Mouse (Mus musculus): Measurements from ENCODE around the gene Rab3a. TPM values are rescaled to one million over a fixed set of nuclear protein-coding genes. Genes with fewer than 3 reads are reported as not detected.

Rab3a gene
- polyA plus RNA-seq, 1 experiment from 2014 or later: 561 TPM

GRCm38 (mm10) chr8:70798281-70798680 is 43.8 kb downstream of the Rab3a start:
- WGBS: 8% methylated on average over 15 of the region's 15 CpGs
- ATAC-seq (ENCODE audit: low FRiP score, low read depth): no peak
- Histone ChIP-seq H3K4me1 (replicated peaks) (peaks cover 33% of the 10 kb centered on the region), H3K4me2 (peak overlapping the region; percentile 97), H3K36me3 (no peaks in the 10 kb centered on the region), H3K27me3 (peaks cover 28% of the 10 kb centered on the region), H3K27ac (replicated peaks) (no peak overlapping the region), H3K9ac (no peak overlapping the region), H3K9me3 (no peaks in the 10 kb centered on the region), H3K4me3 (peak overlapping the region; percentile 67)

- Histone ChIP-seq H3K27ac (replicated peaks) (no peak overlapping the region), H3K9me3 (no peaks in the 10 kb centered on the region), H3K27me3 (peaks cover 45% of the 10 kb centered on the region), H3K4me1 (replicated peaks) (peaks cover 42% of the 10 kb centered on the region), H3K9ac (no peak overlapping the region), H3K4me3 (no peak overlapping the region), H3K36me3 (no peaks in the 10 kb centered on the region), H3K4me2 (no peak overlapping the region)
- ATAC-seq (ENCODE audit: low FRiP score, low read depth): no peak
- WGBS: 46% methylated on average over 10 of the region's 10 CpGs
Observed at GRCm38 (mm10) chr8:70800648-70801047, 46.2 kb downstream of the Rab3a start.

- no peak for ATAC-seq (ENCODE audit: low FRiP score, low read depth)
- Histone ChIP-seq H3K27ac (replicated peaks) (no peak overlapping the region), H3K9me3 (no peaks in the 10 kb centered on the region), H3K27me3 (peaks cover 49% of the 10 kb centered on the region), H3K4me1 (replicated peaks) (peaks cover 37% of the 10 kb centered on the region), H3K36me3 (no peaks in the 10 kb centered on the region), H3K9ac (no peak overlapping the region), H3K4me3 (no peak overlapping the region), H3K4me2 (no peak overlapping the region)
- 23% methylated on average over 15 of the region's 15 CpGs for WGBS
Observed at GRCm38 (mm10) chr8:70801156-70801555, 46.7 kb downstream of the Rab3a start.

- H3K4me1 ChIP-seq (replicated peaks): peaks cover 31% of the 10 kb centered on the region
- H3K27ac ChIP-seq (replicated peaks): no peak overlapping the region
- no peaks in the 10 kb centered on the region for H3K9me3 ChIP-seq
- no peak for ATAC-seq (ENCODE audit: low FRiP score, low read depth)
- peaks cover 53% of the 10 kb centered on the region for H3K27me3 ChIP-seq
- no peak overlapping the region for H3K4me3 ChIP-seq
- WGBS: 82% methylated on average over 1 of the region's 1 CpGs
- no peaks in the 10 kb centered on the region for H3K36me3 ChIP-seq
- H3K4me2 ChIP-seq: no peak overlapping the region
- H3K9ac ChIP-seq: no peak overlapping the region
Observed at GRCm38 (mm10) chr8:70801830-70802229, 47.4 kb downstream of the Rab3a start.

- no peaks in the 10 kb centered on the region for H3K36me3 ChIP-seq
- H3K9me3 ChIP-seq: no peaks in the 10 kb centered on the region
- 74% methylated on average over 11 of the region's 11 CpGs for WGBS
- H3K4me1 ChIP-seq (replicated peaks): peaks cover 26% of the 10 kb centered on the region
- H3K9ac ChIP-seq: no peak overlapping the region
- H3K4me2 ChIP-seq: no peak overlapping the region
- no peak for ATAC-seq (ENCODE audit: low FRiP score, low read depth)
- peaks cover 55% of the 10 kb centered on the region for H3K27me3 ChIP-seq
- H3K27ac ChIP-seq (replicated peaks): no peak overlapping the region
- H3K4me3 ChIP-seq: no peak overlapping the region
Observed at GRCm38 (mm10) chr8:70802786-70803510, 48.5 kb downstream of the Rab3a start.

- H3K9ac ChIP-seq: peak overlapping the region; percentile 40; the same call in 1 of the 2 replicates
- peaks cover 18% of the 10 kb centered on the region for H3K4me1 ChIP-seq (replicated peaks)
- WGBS: 3% methylated on average over 47 of the region's 47 CpGs
- peaks cover 52% of the 10 kb centered on the region for H3K27me3 ChIP-seq
- H3K27ac ChIP-seq (replicated peaks): no peak overlapping the region
- peak overlapping the region; percentile 89 for H3K4me2 ChIP-seq
- H3K9me3 ChIP-seq: no peaks in the 10 kb centered on the region
- no peaks in the 10 kb centered on the region for H3K36me3 ChIP-seq
- 0 out of 2 replicates have a peak, but pooled peaks have one; percentile 2 for ATAC-seq (ENCODE audit: low FRiP score, low read depth)
- peak overlapping the region; percentile 54 for H3K4me3 ChIP-seq
Observed at GRCm38 (mm10) chr8:70803761-70804480, 49.4 kb downstream of the Rab3a start.

GRCm38 (mm10) chr8:70804481-70805206 is 50.2 kb downstream of the Rab3a start, which contains the start of gene Mast3:
Mast3 (minus strand) TSS chr8:70805054.
- Histone ChIP-seq H3K4me3 (peak within 1 kb of the TSS; percentile 54), H3K9me3 (no peaks in the 10 kb centered on the region), H3K4me1 (replicated peaks) (peaks cover 18% of the 10 kb centered on the region), H3K27ac (replicated peaks) (no peak within 1 kb of the TSS), H3K27me3 (peaks cover 45% of the 10 kb centered on the region), H3K4me2 (peak within 1 kb of the TSS; percentile 89), H3K9ac (peak within 1 kb of the TSS; percentile 40), H3K36me3 (no peaks in the 10 kb centered on the region)
- peak; percentile 84 for ATAC-seq (ENCODE audit: low FRiP score, low read depth)
- under 1% methylated on average over 45 of the region's 45 CpGs for WGBS

- no peak overlapping the region for H3K27ac ChIP-seq (replicated peaks)
- no peak for ATAC-seq (ENCODE audit: low FRiP score, low read depth)
- 72% methylated on average over 4 of the region's 4 CpGs for WGBS
- peaks cover 15% of the 10 kb centered on the region for H3K4me1 ChIP-seq (replicated peaks)
- H3K36me3 ChIP-seq: no peaks in the 10 kb centered on the region
- H3K4me3 ChIP-seq: no peak overlapping the region
- no peak overlapping the region for H3K4me2 ChIP-seq
- no peak overlapping the region for H3K9ac ChIP-seq
- H3K27me3 ChIP-seq: peaks cover 43% of the 10 kb centered on the region
- H3K9me3 ChIP-seq: no peaks in the 10 kb centered on the region
Observed at GRCm38 (mm10) chr8:70806541-70806940, 52.1 kb downstream of the Rab3a start.

GRCm38 (mm10) chr8:70807304-70807703 is 52.8 kb downstream of the Rab3a start:
- H3K4me1 ChIP-seq (replicated peaks): peaks cover 15% of the 10 kb centered on the region
- H3K36me3 ChIP-seq: no peaks in the 10 kb centered on the region
- H3K4me2 ChIP-seq: no peak overlapping the region
- no peak overlapping the region for H3K27ac ChIP-seq (replicated peaks)
- no peaks in the 10 kb centered on the region for H3K9me3 ChIP-seq
- no peak overlapping the region for H3K9ac ChIP-seq
- H3K4me3 ChIP-seq: no peak overlapping the region
- ATAC-seq (ENCODE audit: low FRiP score, low read depth): no peak
- peaks cover 37% of the 10 kb centered on the region for H3K27me3 ChIP-seq
- 35% methylated on average over 1 of the region's 1 CpGs for WGBS

GRCm38 (mm10) chr8:70808239-70808638 is 53.8 kb downstream of the Rab3a start, which contains the start of gene Il12rb1:
Il12rb1 (plus strand) TSS chr8:70808449.
- Histone ChIP-seq H3K36me3 (no peaks in the 10 kb centered on the region), H3K9me3 (no peaks in the 10 kb centered on the region), H3K9ac (no peak within 1 kb of the TSS), H3K27ac (replicated peaks) (no peak within 1 kb of the TSS), H3K4me1 (replicated peaks) (peaks cover 15% of the 10 kb centered on the region), H3K4me2 (no peak within 1 kb of the TSS), H3K4me3 (no peak within 1 kb of the TSS), H3K27me3 (peaks cover 27% of the 10 kb centered on the region)
- 62% methylated on average over 5 of the region's 5 CpGs for whole genome bisulfite sequencing
- no peak for ATAC-seq (ENCODE audit: low FRiP score, low read depth)
